Mouse (Mus musculus) heart, adult 2 months (tissue): ENCODE results near the gene Krt1. TPM values are rescaled to one million over a fixed set of nuclear protein-coding genes. Genes with fewer than 3 reads are reported as not detected.
A peak's percentile ranks its signal among the peaks of the same experiment; 100 is the strongest.

Source experiments
- DNase-seq, 2 experiments: peaks; one replicate each; pipeline ENCODE4 v3.0.0; 2021
- H3K27ac ChIP-seq: fragments of 200-600 bp; 2 replicates; pipeline ENCODE4 v1.8.1; 2022
- H3K27me3 ChIP-seq: fragments of 200-500 bp; 2 replicates; pipeline ENCODE4 v1.6.1; 2012; ENCODE audit warnings: mild to moderate bottlenecking, low read length, inconsistent platforms, mixed read lengths; ENCODE audit not compliant: control insufficient read depth, insufficient read depth
- H3K36me3 ChIP-seq: fragments of 200-500 bp; 2 replicates; pipeline ENCODE4 v1.6.1; 2012; ENCODE audit warnings: low read length, inconsistent platforms; ENCODE audit not compliant: control insufficient read depth, insufficient read depth
- H3K4me1 ChIP-seq: fragments of 200-500 bp; 2 replicates; pipeline ENCODE4 v1.6.1; 2011; ENCODE audit warnings: low read length; ENCODE audit not compliant: control insufficient read depth, insufficient read depth
- H3K4me3 ChIP-seq: fragments of 200-600 bp; 2 replicates; pipeline ENCODE4 v1.8.1; 2022
- H3K79me2 ChIP-seq: fragments of 200-500 bp; replicated peaks from 2 replicates; pipeline ENCODE4 v1.6.1; 2012; ENCODE audit warnings: mild to moderate bottlenecking, inconsistent platforms, low read length, moderate library complexity, mixed read lengths; ENCODE audit not compliant: control insufficient read depth, insufficient read depth
- H3K9ac ChIP-seq: fragments of 200-500 bp; 2 replicates; pipeline ENCODE4 v1.6.1; 2012; ENCODE audit warnings: low read depth, mild to moderate bottlenecking, control low read depth, inconsistent platforms, low read length, mixed read lengths
- CTCF ChIP-seq: fragments of 200-600 bp; IDR thresholded peaks from 2 replicates; pipeline ENCODE4 v1.8.1; 2022; ENCODE audit warnings: antibody characterized with exemption, mild to moderate bottlenecking, moderate library complexity
- EP300 ChIP-seq: fragments of 200-500 bp; IDR thresholded peaks from 2 replicates; pipeline ENCODE4 v1.6.1; 2011; ENCODE audit warnings: low read depth, low read length, control low read depth; ENCODE audit not compliant: insufficient read depth
- POLR2A ChIP-seq: fragments of 200-500 bp; IDR thresholded peaks from 2 replicates; pipeline ENCODE4 v1.6.1; 2011; ENCODE audit warnings: mild to moderate bottlenecking, low read depth, low read length, control low read depth; ENCODE audit not compliant: insufficient read depth
- WGBS: fragments of 180-500 bp; shearing (Covaris S2); methylation state at CpG from one replicate; pipeline ENCODE4 v1.1.7; 2018; 5-methylcytosine and 5-hydroxymethylcytosine counted together
- intact Hi-C: fragments of 180-260 bp; cut with DNase I; formaldehyde crosslinking; loops from one replicate; pipeline ENCODE4 v1.15.1; 2025
- polyA plus RNA-seq: library from polyadenylated mRNA; depleted of rRNA; stranded (reverse); fragments of >200 nt; gene quantifications from 2 replicates; pipeline ENCODE4 v1.2.3, GENCODE M21; 2012
- total RNA-seq, 2 experiments: library from RNA; stranded (reverse); gene quantifications; 2 replicates each; pipeline ENCODE4 v1.2.3; 2021

Gene Krt1
- total and polyA plus RNA-seq, 3 experiments = 0.04 TPM; not detected in 2

- WGBS = 65% methylated on average over 4 of the region's 4 CpGs
- intact Hi-C loops = no loop called here
- no peaks in the 10 kb centered on the region for H3K36me3 ChIP-seq
- no peaks in the 10 kb centered on the region for H3K27me3 ChIP-seq
- H3K4me3 ChIP-seq = no peak overlapping the region
- no peaks in the 10 kb centered on the region for H3K79me2 ChIP-seq
- no peak for DNase-seq
- no peak overlapping the region for H3K9ac ChIP-seq
- TF ChIP-seq EP300 (no peak), CTCF (no peak), POLR2A (no peak)
- no peaks in the 10 kb centered on the region for H3K4me1 ChIP-seq
- H3K27ac ChIP-seq = no peak overlapping the region
These were observed 22.6 kb upstream of the Krt1 start for GRCm38 (mm10) chr15:101873231-101873630.

GRCm38 (mm10) chr15:101869431-101869830, 18.8 kb upstream of the Krt1 start, which contains the start of gene Krt77:
Gene Krt77 (minus strand): TSS chr15:101869705.
- Histone ChIP-seq H3K4me1 (no peaks in the 10 kb centered on the region), H3K9ac (no peak within 1 kb of the TSS), H3K4me3 (no peak within 1 kb of the TSS), H3K27me3 (no peaks in the 10 kb centered on the region), H3K36me3 (no peaks in the 10 kb centered on the region), H3K79me2 (no peaks in the 10 kb centered on the region), H3K27ac (no peak within 1 kb of the TSS)
- WGBS = 27% methylated on average over 6 of the region's 6 CpGs
- intact Hi-C loops = no loop called here
- no peak for DNase-seq
- TF ChIP-seq CTCF (no peak), EP300 (no peak), POLR2A (no peak)

GRCm38 (mm10) chr15:101866754-101867153, 16.2 kb upstream of the Krt1 start:
- intact Hi-C loops = no loop called here
- H3K9ac ChIP-seq = no peak overlapping the region
- H3K27me3 ChIP-seq = no peaks in the 10 kb centered on the region
- no peaks in the 10 kb centered on the region for H3K79me2 ChIP-seq
- TF ChIP-seq CTCF (no peak), POLR2A (no peak), EP300 (no peak)
- 29% methylated on average over 7 of the region's 7 CpGs for whole genome bisulfite sequencing
- H3K36me3 ChIP-seq = no peaks in the 10 kb centered on the region
- no peaks in the 10 kb centered on the region for H3K4me1 ChIP-seq
- DNase-seq = no peak
- no peak overlapping the region for H3K27ac ChIP-seq
- H3K4me3 ChIP-seq = no peak overlapping the region

GRCm38 (mm10) chr15:101860421-101861130, 10.0 kb upstream of the Krt1 start:
- Histone ChIP-seq H3K79me2 (no peaks in the 10 kb centered on the region), H3K27ac (no peak overlapping the region), H3K36me3 (no peaks in the 10 kb centered on the region), H3K4me1 (peaks cover 1% of the 10 kb centered on the region; the same call in 1 of the 2 replicates), H3K4me3 (no peak overlapping the region), H3K27me3 (peaks cover 8% of the 10 kb centered on the region), H3K9ac (no peak overlapping the region)
- no peak for TF ChIP-seq EP300
- no peak for TF ChIP-seq CTCF
- no peak for TF ChIP-seq POLR2A
- intact Hi-C loops = no loop called here
- DNase-seq = no peak
- WGBS = 56% methylated on average over 13 of the region's 13 CpGs

DNA sequence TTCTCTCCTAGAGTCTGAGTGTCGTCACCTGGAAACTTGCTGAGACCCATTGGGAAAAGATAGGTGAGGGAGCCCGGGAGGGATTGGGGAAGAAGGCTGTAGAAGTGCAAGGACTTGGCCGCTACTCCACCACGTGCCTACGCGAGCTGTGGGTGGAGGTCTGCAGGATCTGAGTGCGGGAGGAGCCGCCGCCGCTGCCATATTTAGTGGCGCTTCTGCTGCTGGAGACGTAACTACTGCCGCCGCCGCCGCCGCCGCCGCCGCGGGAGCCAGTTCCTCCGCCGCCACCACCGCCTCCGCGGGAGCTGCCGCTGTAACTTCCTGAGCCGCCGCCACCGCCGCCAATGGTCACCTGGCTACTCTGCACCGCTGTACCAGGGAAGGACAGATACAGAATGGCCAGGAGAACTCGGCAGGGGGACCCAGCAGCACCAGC, 9.2 kb upstream of the Krt1 start:
- DNase-seq = peak; percentile 28 to 53
- under 1% methylated on average over 33 of the region's 33 CpGs for WGBS
- peaks cover 8% of the 10 kb centered on the region for H3K27me3 ChIP-seq

DNA sequence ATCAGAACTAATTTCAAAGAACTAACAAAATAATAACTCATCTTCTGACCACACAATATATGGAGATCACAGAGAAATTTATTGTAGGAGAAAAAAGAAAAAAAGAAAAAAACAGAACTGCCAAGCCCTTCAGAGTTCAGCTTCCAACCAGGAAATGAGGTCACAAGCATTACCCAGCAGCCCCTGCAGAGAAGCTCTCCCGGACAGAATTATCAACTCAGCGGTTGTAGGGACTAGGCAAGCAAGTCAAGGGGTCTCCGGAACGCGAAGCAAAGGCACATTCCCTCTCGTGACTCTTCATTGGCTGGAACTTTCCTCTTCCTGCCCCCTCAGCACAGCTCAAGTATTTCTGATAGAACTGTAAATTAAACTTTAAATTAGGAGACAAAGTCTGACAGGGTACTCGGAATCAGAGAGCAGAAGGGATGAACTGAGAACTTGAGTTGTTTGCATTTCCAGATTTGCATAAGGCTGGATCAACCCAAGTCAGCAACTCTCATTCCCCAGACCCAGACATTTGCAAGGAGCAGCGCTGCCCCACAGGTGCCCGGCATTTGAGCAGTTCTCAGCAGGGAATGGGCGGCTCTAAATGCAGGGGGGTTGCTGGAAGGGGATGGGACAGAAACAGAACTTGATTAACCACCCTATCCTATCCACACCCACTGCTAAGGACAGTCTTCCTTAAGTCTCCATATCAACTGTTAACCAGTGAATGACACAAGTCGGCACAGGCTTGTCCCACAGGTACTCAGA, 8.3 kb upstream of the Krt1 start:
- H3K27ac ChIP-seq = no peak overlapping the region
- H3K79me2 ChIP-seq = no peaks in the 10 kb centered on the region
- WGBS = 14% methylated on average over 11 of the region's 11 CpGs
- H3K27me3 ChIP-seq = peaks cover 8% of the 10 kb centered on the region
- DNase-seq = no peak
- H3K36me3 ChIP-seq = no peaks in the 10 kb centered on the region
- intact Hi-C loops = no loop called here
- H3K9ac ChIP-seq = no peak overlapping the region
- no peak overlapping the region for H3K4me3 ChIP-seq
- H3K4me1 ChIP-seq = peaks cover 1% of the 10 kb centered on the region; the same call in 1 of the 2 replicates
- no peak for TF ChIP-seq EP300
- no peak for TF ChIP-seq CTCF
- TF ChIP-seq POLR2A = no peak

More for the DNA sequence above, 9.2 kb upstream of the Krt1 start:
- TF ChIP-seq CTCF = no peak
- TF ChIP-seq EP300 = no peak
- no peak for TF ChIP-seq POLR2A
- H3K4me1 ChIP-seq = peaks cover 1% of the 10 kb centered on the region; the same call in 1 of the 2 replicates
- H3K36me3 ChIP-seq = no peaks in the 10 kb centered on the region
- H3K4me3 ChIP-seq = peak overlapping the region; percentile 37
- no peaks in the 10 kb centered on the region for H3K79me2 ChIP-seq
- H3K9ac ChIP-seq = peak overlapping the region; percentile 43
- H3K27ac ChIP-seq = no peak overlapping the region
- intact Hi-C loops = no loop called here
